In the genomic region with DNA sequence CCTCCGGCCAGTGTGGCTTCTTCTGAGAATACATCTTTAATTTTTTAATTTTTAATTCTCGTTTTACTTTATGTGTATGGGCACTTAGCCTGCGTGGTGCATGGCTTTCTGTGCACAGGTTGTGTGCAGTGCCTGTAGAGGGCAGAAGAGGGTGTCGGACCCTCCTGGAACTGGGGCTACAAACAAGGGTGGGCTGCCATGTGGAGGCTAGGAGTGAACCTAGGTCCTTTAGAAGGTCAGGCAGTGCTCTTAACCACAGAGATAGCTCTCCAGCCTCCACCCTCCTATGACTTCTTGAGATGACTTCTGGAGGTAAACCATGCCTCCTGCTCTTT, we compare ENCODE assay signal across 9 mouse cellular contexts. TPM values are rescaled to one million over a fixed set of nuclear protein-coding genes. Genes with fewer than 3 reads are reported as not detected.
A peak's percentile ranks its signal among the peaks of the same experiment; 100 is the strongest.
DNase-seq lines count a peak whose midpoint lies in the region; ATAC-seq and TF ChIP-seq lines count a peak whose summit lies in the region.
"Had no signal": no experiment of that assay in that cellular context is flagged by ENCODE, and none has a peak within 500 bp of the region (broad histone marks: within the 10 kb centered on the region; RNA-seq: fewer than 3 reads in every experiment).

No protein-coding gene starts in this region.

- TF ChIP-seq EP300 in liver, embryonic 14.5 days (IDR thresholded peaks at IDR 0.05; ENCODE audit: low read depth), result no peak

- no peaks in the 10 kb centered on the region for H3K27me3 ChIP-seq in midbrain, embryonic 12.5 days
- H3K27me3 ChIP-seq in midbrain, embryonic 16.5 days (ENCODE audit: control insufficient read depth, insufficient read depth, low read depth, low read length), result no peaks in the 10 kb centered on the region
- no peaks in the 10 kb centered on the region for H3K27me3 ChIP-seq in liver, embryonic 14.5 days (ENCODE audit: control insufficient read depth, insufficient read depth, low read length)
- no peaks in the 10 kb centered on the region for H3K27me3 ChIP-seq in thymus, adult 2 months (ENCODE audit: control insufficient read depth, insufficient read depth, low read length)

- H3K4me3 ChIP-seq in midbrain, embryonic 12.5 days, result no peak overlapping the region
- H3K4me3 ChIP-seq in midbrain, embryonic 16.5 days (ENCODE audit: low read depth, low read length), result no peak overlapping the region
- H3K4me3 ChIP-seq in liver, embryonic 14.5 days (ENCODE audit: insufficient read depth in 1 of 2, low read depth in 2 of 2, low read length in 2 of 2), result peak overlapping the region in 1 of 2 experiments; percentile 2; a peak in 1 of 4 replicates
- peak overlapping the region; percentile 40 for H3K4me3 ChIP-seq in thymus, adult 2 months (ENCODE audit: control insufficient read depth, insufficient read depth, low read length)

- no peak for TF ChIP-seq POLR2A in brain, embryonic 14.5 days (IDR thresholded peaks at IDR 0.05; ENCODE audit: borderline replicate concordance, extremely low read depth, insufficient read depth, insufficient read length, poor library complexity, severe bottlenecking)
- TF ChIP-seq POLR2A in thymus, adult 2 months (IDR thresholded peaks at IDR 0.05; ENCODE audit: control insufficient read depth, extremely low read depth, insufficient read depth, low read length, poor library complexity), result no peak

- WGBS in midbrain, embryonic 12.5 days, result 73% methylated on average over 4 of the region's 4 CpGs
- 78% methylated on average over 4 of the region's 4 CpGs for WGBS in midbrain, embryonic 16.5 days
- 18% methylated on average over 4 of the region's 4 CpGs for WGBS in liver, embryonic 14.5 days (ENCODE audit: insufficient replicate concordance)
- WGBS in thymus, adult 2 months, result 3% methylated on average over 4 of the region's 4 CpGs

- no peak overlapping the region for H3K4me2 ChIP-seq in midbrain, embryonic 12.5 days (replicated peaks)
- no peak overlapping the region for H3K4me2 ChIP-seq in midbrain, embryonic 16.5 days (ENCODE audit: low read length)
- peak overlapping the region; percentile 49 for H3K4me2 ChIP-seq in liver, embryonic 14.5 days (ENCODE audit: low read depth)

- DNase-seq in brain, embryonic 14.5 days (ENCODE audit: low read depth), result no peak
- DNase-seq in liver, embryonic 14.5 days (ENCODE audit: low read depth in 3 of 3, low spot score in 3 of 3), result no peak
- DNase-seq in thymus, adult 2 months, result peak; percentile 67
- no peak for DNase-seq in left cerebral cortex, postnatal 10 days (ENCODE audit: extremely low spot score in 1 of 2, low spot score in 2 of 2)
- DNase-seq in cerebellum, adult 8-10 months, result no peak
- DNase-seq in heart, postnatal 4 days, result no peak
- DNase-seq: right cerebral cortex, postnatal 4 days had no signal

- H3K36me3 ChIP-seq in midbrain, embryonic 12.5 days, result no peaks in the 10 kb centered on the region
- no peaks in the 10 kb centered on the region for H3K36me3 ChIP-seq in midbrain, embryonic 16.5 days (ENCODE audit: control insufficient read depth, insufficient read depth, low read length)
- no peaks in the 10 kb centered on the region for H3K36me3 ChIP-seq in liver, embryonic 14.5 days (replicated peaks; ENCODE audit: control insufficient read depth, insufficient read depth, low read depth)
- no peaks in the 10 kb centered on the region for H3K36me3 ChIP-seq in thymus, adult 2 months (ENCODE audit: control insufficient read depth, insufficient read depth, low read length)

- TF ChIP-seq CTCF in brain, embryonic 14.5 days (IDR thresholded peaks at IDR 0.05; ENCODE audit: borderline replicate concordance, extremely low read depth, insufficient read depth, insufficient read length), result peak; percentile 31; the same call in 1 of the 2 replicates
- TF ChIP-seq CTCF in liver, embryonic 14.5 days (IDR thresholded peaks at IDR 0.05; ENCODE audit: low read depth), result peak; percentile 40; the same call in 1 of the 2 replicates
- peak; percentile 56; the same call in 1 of the 2 replicates for TF ChIP-seq CTCF in thymus, adult 2 months (IDR thresholded peaks at IDR 0.05; ENCODE audit: borderline replicate concordance, control insufficient read depth, extremely low read depth, insufficient read depth, low read length, poor library complexity)

- no peaks in the 10 kb centered on the region for H3K9me3 ChIP-seq in midbrain, embryonic 12.5 days
- no peaks in the 10 kb centered on the region for H3K9me3 ChIP-seq in midbrain, embryonic 16.5 days (replicated peaks; ENCODE audit: control insufficient read depth, low read length, poor library complexity, severe bottlenecking)
- no peaks in the 10 kb centered on the region for H3K9me3 ChIP-seq in liver, embryonic 14.5 days (ENCODE audit: control insufficient read depth, low read length)

- H3K4me1 ChIP-seq in midbrain, embryonic 12.5 days, result peaks cover 3% of the 10 kb centered on the region; the same call in 1 of the 2 replicates
- H3K4me1 ChIP-seq in midbrain, embryonic 16.5 days (ENCODE audit: control insufficient read depth, insufficient read depth, low read length), result no peaks in the 10 kb centered on the region
- 0 out of 4 replicates have a peak, but pooled peaks cover 0 to 2% of the 10 kb centered on the region in 2 experiments for H3K4me1 ChIP-seq in liver, embryonic 14.5 days (replicated peaks; ENCODE audit: control insufficient read depth in 2 of 2, insufficient read depth in 2 of 2, low read length in 1 of 2)
- H3K4me1 ChIP-seq in thymus, adult 2 months (replicated peaks; ENCODE audit: control insufficient read depth, insufficient read depth, low read length), result peaks cover 16% of the 10 kb centered on the region

- no peak overlapping the region for H3K27ac ChIP-seq in midbrain, embryonic 12.5 days (replicated peaks)
- H3K27ac ChIP-seq in midbrain, embryonic 16.5 days (ENCODE audit: low read length), result no peak overlapping the region
- no peak overlapping the region for H3K27ac ChIP-seq in liver, embryonic 14.5 days
- H3K27ac ChIP-seq in thymus, adult 2 months (ENCODE audit: control insufficient read depth, insufficient read depth, low read length), result peak overlapping the region; percentile 79

- no peak overlapping the region for H3K9ac ChIP-seq in midbrain, embryonic 12.5 days (replicated peaks)
- no peak overlapping the region for H3K9ac ChIP-seq in midbrain, embryonic 16.5 days (ENCODE audit: low read depth, low read length)
- H3K9ac ChIP-seq in liver, embryonic 14.5 days (replicated peaks), result no peak overlapping the region

- intact Hi-C loops in left cerebral cortex, postnatal 10 days (cut with DNase I), result no loop called here

- 0 out of 2 replicates have a peak, but pooled peaks have one; percentile 19 for ATAC-seq in midbrain, embryonic 12.5 days (ENCODE audit: low FRiP score, low read depth)
- no peak for ATAC-seq in midbrain, embryonic 16.5 days
- no peak for ATAC-seq in liver, embryonic 14.5 days (ENCODE audit: insufficient read depth)

RNA-seq across cellular contexts. Expression of gene Skil, which starts 33.1 kb away (rescaled TPM):
- 49.6 and 53.3 TPM in 2 replicates for polyA plus RNA-seq in midbrain, embryonic 12.5 days (2016; fragmentation: Nextera tagmentation; extraction: Ambion mirVana)
- 29.9 and 32.4 TPM in 2 replicates for polyA plus RNA-seq in midbrain, embryonic 16.5 days (2015; fragmentation: Nextera tagmentation; extraction: Ambion mirVana)
- polyA plus RNA-seq in brain, embryonic 14.5 days (2012; rRNA removed), result 18.7 and 24.5 TPM in 2 replicates
- 1.6 and 2.7 TPM in 2 replicates for polyA plus RNA-seq in liver, embryonic 14.5 days (2012; rRNA removed)
- 4.2 and 4.3 TPM in 2 replicates for polyA plus RNA-seq in liver, embryonic 14.5 days (2014; fragmentation: Nextera tagmentation; extraction: Ambion mirVana)
- 12.4 and 13.1 TPM in 2 replicates for polyA plus RNA-seq in thymus, adult 2 months (2012; rRNA removed)
- 10 to 100 TPM; 64.4 to 66.2 TPM for total RNA-seq in left cerebral cortex, postnatal 10 days (2021)
- total RNA-seq in heart, postnatal 4 days (2021), result 10 to 100 TPM; 26.7 to 27.1 TPM
